Mouse (Mus musculus) thymus, postnatal 10 days (tissue): Measurements from ENCODE around the gene Comp.
A peak's percentile ranks its signal among the peaks of the same experiment; 100 is the strongest.

ENCODE experiments used
- DNase-seq, 2 experiments: peaks; one replicate each; pipeline ENCODE4 v3.0.0; 2021; ENCODE audit warnings: low spot score in 2 of 2

Comp gene

GRCm38 (mm10) chr8:70397611-70398563 lies 24.5 kb downstream of the Comp start:
- peak; percentile 21 to 28 for DNase-seq

- DNase-seq, result no peak
Measured at GRCm38 (mm10) chr8:70404212-70404611, 30.9 kb downstream of the Comp start.

- no peak for DNase-seq
Measured at GRCm38 (mm10) chr8:70405189-70405588, 31.8 kb downstream of the Comp start.

GRCm38 (mm10) chr8:70406427-70407069 lies 33.2 kb downstream of the Comp start:
- DNase-seq, result no peak

- no peak for DNase-seq
Measured at GRCm38 (mm10) chr8:70408301-70408700, 34.9 kb downstream of the Comp start.

GRCm38 (mm10) chr8:70409019-70409418 lies 35.7 kb downstream of the Comp start:
- no peak for DNase-seq

GRCm38 (mm10) chr8:70409455-70409871 lies 36.1 kb downstream of the Comp start:
- DNase-seq, result no peak

- DNase-seq, result no peak
Measured at GRCm38 (mm10) chr8:70410281-70410680, 36.9 kb downstream of the Comp start.

- no peak for DNase-seq
Measured at GRCm38 (mm10) chr8:70414310-70414946, 41.1 kb downstream of the Comp start.

GRCm38 (mm10) chr8:70415540-70416451 lies 42.4 kb downstream of the Comp start:
- peak in 1 of 2 experiments; percentile 56 for DNase-seq

- no peak for DNase-seq
Measured at GRCm38 (mm10) chr8:70416941-70417340, 43.6 kb downstream of the Comp start.

GRCm38 (mm10) chr8:70417914-70418313 lies 44.6 kb downstream of the Comp start:
- DNase-seq, result no peak

- no peak for DNase-seq
Measured at GRCm38 (mm10) chr8:70418954-70419353, 45.6 kb downstream of the Comp start.

GRCm38 (mm10) chr8:70419879-70420643 lies 46.7 kb downstream of the Comp start:
- DNase-seq, result no peak

GRCm38 (mm10) chr8:70421349-70422104 lies 48.2 kb downstream of the Comp start:
- DNase-seq, result no peak

- no peak for DNase-seq
Measured at GRCm38 (mm10) chr8:70422722-70423121, 49.4 kb downstream of the Comp start.

GRCm38 (mm10) chr8:70426300-70426907 lies 53.0 kb downstream of the Comp start:
- DNase-seq, result no peak

- DNase-seq, result no peak
Measured at GRCm38 (mm10) chr8:70431213-70431612, 57.9 kb downstream of the Comp start.
